Mouse (Mus musculus) cerebellum, postnatal 4 days (tissue): ENCODE data around the gene Pth2r.
A peak's percentile ranks its signal among the peaks of the same experiment; 100 is the strongest.

Source experiments
- DNase-seq, 2 experiments: peaks; one replicate each; pipeline ENCODE4 v3.0.0; 2022; ENCODE audit warnings: low spot score in 2 of 2, mixed read lengths in 1 of 2

Gene Pth2r

DNA sequence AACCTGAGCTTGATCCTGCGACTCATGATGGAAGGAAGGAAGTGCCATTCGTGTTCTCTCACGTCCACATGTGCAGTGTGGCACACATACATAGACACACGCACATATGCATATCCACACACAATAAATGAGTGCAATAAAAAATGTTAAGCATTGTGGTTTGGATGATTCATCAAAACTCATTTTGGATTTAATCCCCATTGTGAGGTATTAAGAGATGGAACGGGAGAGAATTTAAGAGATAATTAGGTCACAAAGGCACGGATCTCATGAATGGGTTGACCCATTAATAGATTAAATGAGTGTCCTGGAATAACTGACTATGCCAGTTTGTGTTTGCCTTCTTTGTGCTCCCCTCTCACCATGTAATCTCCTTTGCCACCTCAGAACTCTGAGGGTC, at the start of gene Pth2r:
Pth2r (plus strand) TSS at position 301 of the 400 bp plus-strand sequence.
- no peak for DNase-seq

DNA sequence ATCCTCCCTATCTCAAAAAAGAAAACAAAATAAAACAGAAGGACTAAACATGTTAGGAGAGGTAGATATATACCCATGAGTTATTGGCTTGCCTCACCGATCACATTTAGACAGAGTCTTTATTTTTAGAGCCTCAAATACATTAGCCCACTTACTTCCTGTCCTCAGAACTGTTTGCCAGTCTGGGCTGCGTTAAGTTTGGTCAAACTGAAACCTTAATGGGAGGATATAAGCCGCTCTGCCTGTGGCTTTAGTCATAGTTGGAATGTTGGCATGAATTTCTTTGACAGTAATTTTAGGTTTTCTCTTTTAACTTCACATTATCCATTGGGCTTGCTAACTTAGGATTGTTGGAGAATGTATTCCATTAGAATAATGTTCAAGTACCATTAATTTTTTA, 44.1 kb upstream of the Pth2r start:
- no peak for DNase-seq

GRCm38 (mm10) chr1:65245637-65246036, 36.2 kb upstream of the Pth2r start:
- DNase-seq = no peak

GRCm38 (mm10) chr1:65280461-65280860, 1.4 kb upstream of the Pth2r start:
- DNase-seq = no peak

DNA sequence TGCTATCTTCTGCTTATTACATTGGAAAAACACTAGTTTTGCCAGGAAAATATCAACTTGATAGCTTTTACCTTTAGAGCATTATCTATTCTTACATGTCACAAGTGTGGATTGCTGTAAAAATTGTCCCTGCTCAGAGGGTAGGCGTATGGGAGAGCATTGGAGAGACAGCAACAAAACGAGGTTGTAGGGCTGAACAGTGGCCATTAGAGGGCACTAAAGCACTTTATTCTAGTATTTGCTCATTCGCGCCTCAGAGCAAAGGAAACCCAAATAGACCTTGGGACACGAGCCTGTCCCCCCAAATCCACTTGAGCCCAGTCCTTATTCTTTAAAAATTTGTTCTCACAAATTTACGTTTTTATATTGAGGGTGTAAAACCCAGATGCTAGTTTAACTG, 910 bp downstream of the Pth2r start:
- DNase-seq = peak in 1 of 2 experiments; percentile 29

DNA sequence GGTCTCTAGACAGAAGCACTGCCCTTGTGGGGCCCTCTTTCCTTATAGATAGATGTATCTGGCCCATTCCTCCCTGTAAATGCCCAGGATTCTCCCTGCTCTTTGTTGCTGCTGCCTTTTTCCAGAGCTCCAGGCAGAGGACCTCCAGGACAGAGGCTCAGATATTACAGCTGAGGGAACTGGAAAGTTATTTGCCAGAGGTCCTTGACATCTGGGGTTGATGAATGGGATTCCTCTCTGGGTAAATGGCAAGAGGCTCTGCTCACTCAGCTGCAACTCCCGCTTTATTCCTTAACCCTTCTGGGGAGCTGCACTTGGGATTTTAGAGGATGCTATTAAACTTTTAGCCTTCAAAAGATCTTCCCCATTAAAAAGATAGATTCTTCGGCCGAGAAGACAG, 26.6 kb downstream of the Pth2r start:
- no peak for DNase-seq

DNA sequence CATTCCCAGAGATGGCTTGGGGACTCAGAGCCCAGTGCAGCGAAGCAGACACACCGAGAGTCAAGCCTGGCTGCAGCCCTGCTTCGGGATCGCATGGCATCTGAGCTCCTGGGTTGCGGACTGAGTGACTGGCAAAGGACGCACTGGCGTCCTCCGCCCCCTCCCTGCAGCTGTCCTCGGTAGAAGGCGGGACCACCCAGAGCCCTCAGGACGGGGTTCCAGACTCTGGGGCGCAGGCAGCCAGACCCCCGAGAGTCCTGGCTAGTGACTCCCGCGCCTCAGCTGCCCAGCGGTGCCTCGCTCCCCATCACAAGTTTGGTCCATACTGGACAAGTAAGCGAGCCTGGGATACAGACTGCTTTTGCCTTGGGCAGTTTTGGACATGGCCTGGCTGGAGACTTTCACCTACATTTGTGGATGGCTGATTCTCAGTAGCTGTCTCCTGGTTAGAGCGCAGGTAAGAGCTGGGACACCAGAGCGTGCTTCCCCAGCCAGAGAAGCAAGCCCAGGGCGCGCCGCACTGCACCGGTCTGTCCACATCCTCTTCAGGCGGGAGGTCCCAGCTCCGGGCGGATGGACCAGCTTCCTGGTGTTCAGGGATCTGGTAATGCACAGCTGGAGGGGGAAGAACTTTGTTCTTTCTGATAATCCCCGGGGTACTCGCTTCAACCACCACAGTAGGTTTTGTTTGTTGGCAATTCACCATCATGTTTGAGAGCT, 29.5 kb downstream of the Pth2r start:
- DNase-seq = peak in 1 of 2 experiments; percentile 10

GRCm38 (mm10) chr1:65312118-65312517, 30.3 kb downstream of the Pth2r start:
- DNase-seq = peak in 1 of 2 experiments; percentile 34

DNA sequence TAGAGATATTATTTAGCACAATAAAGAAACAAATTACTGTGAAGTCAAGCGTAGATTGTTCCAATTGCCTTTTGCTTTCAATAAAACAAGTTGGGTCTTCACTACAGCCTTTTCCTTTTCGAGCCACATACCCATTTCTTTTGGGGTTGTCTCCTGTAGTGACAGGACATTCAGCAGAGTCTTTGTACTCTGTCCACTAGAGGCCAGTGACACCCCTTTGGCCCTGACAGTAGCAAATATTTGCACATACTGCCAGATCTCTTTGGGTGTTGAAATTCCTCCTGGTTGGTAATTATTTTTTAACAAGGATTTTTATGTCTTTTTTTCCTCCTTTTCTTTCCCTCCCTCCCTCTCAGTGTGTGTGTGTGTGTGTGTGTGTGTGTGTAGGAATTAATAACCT, 31.0 kb downstream of the Pth2r start:
- no peak for DNase-seq

GRCm38 (mm10) chr1:65314054-65315021, 32.5 kb downstream of the Pth2r start:
- no peak for DNase-seq

- DNase-seq = no peak
These were observed 33.2 kb downstream of the Pth2r start for GRCm38 (mm10) chr1:65315022-65315407.

- DNase-seq = no peak
These were observed 52.2 kb downstream of the Pth2r start for GRCm38 (mm10) chr1:65334026-65334425.

GRCm38 (mm10) chr1:65337768-65338167, 55.9 kb downstream of the Pth2r start:
- no peak for DNase-seq

- no peak for DNase-seq
These were observed 58.4 kb downstream of the Pth2r start for GRCm38 (mm10) chr1:65340240-65340639.

DNA sequence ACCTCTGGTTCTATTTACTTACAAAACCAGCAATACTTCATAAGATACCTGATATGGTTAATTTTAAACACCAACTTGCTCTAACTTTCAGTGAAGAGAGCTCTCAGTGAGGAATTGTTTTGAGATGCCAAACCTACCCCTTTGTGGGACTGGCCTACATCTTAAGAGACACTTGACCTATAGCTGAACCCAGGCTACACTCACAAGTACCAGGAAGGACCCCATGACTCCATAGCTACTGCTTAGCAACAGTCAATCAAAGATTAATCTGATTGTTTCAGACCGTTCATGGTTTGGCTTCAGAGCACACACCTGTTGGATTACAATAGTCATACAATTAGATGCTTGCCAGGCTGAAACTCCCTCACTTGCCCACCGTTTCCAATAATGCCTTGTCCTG, 71.1 kb downstream of the Pth2r start:
- DNase-seq = no peak

DNA sequence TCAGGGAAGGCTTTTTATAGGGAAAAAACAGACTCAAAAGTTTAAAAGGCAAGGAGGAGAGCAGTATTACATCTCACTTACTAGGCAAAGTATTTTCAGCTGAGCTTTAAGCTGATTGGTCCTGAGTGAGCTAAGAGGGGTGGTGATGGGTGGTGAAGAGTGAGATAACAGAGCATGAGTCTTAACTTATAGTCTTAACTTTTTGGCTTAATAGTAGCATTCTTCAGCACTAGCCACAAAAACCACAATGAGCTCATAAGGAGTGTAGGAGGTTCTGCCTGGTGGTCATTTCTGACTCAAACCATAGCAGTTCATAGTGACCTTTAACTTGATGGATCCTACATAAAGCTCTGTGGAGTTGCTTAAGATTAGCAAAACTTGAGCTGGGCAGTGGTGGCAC, 72.3 kb downstream of the Pth2r start:
- DNase-seq = no peak

DNA sequence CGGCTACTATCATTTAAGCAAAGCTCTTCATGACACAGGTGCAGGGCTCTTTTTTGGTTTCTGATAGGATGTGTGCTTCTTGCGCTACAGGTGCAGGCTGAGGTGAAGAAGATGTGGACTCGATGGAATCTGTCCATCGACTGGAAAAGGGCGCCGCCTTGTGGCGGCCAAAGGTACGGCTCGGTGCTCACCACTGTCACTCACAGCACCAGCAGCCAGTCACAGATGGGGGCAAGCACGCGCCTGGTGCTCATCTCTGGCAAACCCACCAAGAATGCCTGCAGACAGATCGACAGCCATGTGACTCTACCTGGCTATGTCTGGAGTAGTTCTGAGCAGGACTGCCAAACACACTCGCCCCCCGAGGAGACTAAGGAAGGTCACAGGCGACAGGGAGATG, 106.5 kb downstream of the Pth2r start:
- peak in 1 of 2 experiments; percentile 46 for DNase-seq

DNA sequence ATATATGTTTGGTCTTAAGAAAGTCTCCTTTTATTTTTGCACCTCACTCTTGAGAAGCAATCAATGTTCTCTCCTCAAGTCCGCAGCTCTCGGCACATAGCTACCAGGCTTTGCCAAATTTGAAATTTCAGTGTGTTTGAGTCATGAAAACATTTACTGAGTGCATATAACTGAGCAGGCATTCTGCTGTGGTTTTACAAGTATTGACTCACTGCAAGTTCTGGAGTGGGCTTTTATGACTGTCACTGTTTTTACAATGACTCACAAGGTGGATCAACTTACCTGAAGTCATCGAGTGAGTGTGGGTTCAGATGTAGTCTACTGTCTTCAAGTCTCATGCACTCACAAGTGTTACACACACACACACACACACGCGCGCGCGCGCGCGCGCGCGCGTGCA, 107.8 kb downstream of the Pth2r start:
- no peak for DNase-seq

DNA sequence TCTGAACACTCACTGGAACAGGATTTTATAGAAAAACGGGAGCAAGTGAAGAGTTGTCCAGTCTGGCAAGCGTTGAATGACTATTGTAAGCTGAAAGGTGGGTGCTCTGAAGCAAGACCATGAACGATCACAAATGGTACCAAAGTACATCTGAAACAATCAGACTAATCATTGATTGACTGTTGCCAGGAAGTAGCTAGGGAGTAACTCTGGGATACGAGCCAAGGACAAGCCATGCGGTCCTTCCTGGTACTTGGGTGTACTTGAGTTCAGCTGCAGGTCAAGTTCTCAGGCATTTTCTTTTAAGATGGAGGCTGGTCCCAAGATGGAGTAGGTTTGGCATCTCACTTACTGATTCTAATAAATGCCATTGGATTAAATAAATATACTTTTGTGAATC, 125.6 kb downstream of the Pth2r start:
- no peak for DNase-seq

- DNase-seq = no peak
These were observed 139.1 kb downstream of the Pth2r start for GRCm38 (mm10) chr1:65420909-65421308.

- DNase-seq = no peak
These were observed 140.7 kb downstream of the Pth2r start for GRCm38 (mm10) chr1:65422501-65423010.
